Mouse (Mus musculus): ENCODE measurements at regions not wholly inside any gene's neighbourhood (a gene's known extent, or its start where the extent isn't known, plus 50 kb on each side); places are given as distances from the start of the nearest gene placed in this dataset.
"Not testable (repeated sequence)": the region's sequence is repeated elsewhere in the genome, so short reads cannot be mapped to it uniquely, and the experiment has no call there.

GRCm38 (mm10) chr2:63580489-63581139 lies 396.5 kb upstream of the Kcnh7 start:
- ATAC-seq (no peak), DNase-seq (ENCODE audit: low read depth, low spot score) (no peak)
- no peaks in the 10 kb centered on the region for H3K27me3 ChIP-seq
- ChIA-PET CTCF (no interaction called here), POLR2A (no interaction called here)
- TF ChIP-seq CTCF (IDR thresholded peaks at IDR 0.05) = no peak
- in situ Hi-C loops (cut with MboI; ENCODE audit: low pct_unique_long_range_greater_than_20kb) = no loop called here

DNA sequence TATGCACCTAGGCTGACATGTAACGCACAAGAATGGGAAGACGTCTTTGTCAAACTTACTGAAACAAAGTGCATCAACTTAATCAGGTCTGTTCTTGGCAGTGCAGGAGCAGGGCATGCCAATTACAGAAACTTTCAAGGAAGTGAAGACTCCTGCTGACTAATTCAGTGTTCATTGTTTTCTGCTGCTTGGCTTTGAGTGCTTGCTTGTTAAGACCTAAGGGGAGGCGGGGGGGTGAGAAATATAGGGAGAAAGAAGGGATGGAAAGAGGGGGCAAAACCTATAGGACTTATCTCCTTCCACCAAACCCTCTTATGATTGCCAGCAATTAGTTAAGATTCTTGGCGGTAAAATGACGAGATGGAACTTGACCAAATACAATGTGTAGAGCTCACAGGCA lies 391.1 kb upstream of the Kcnh7 start:
- in situ Hi-C loops (cut with MboI; ENCODE audit: low pct_unique_long_range_greater_than_20kb) = no loop called here
- no peak for DNase-seq (ENCODE audit: low read depth, low spot score)
- no peak for TF ChIP-seq CTCF (IDR thresholded peaks at IDR 0.05)
- ATAC-seq = no peak
- POLR2A ChIA-PET = no interaction called here
- H3K27me3 ChIP-seq = no peaks in the 10 kb centered on the region
- CTCF ChIA-PET = no interaction called here

DNA sequence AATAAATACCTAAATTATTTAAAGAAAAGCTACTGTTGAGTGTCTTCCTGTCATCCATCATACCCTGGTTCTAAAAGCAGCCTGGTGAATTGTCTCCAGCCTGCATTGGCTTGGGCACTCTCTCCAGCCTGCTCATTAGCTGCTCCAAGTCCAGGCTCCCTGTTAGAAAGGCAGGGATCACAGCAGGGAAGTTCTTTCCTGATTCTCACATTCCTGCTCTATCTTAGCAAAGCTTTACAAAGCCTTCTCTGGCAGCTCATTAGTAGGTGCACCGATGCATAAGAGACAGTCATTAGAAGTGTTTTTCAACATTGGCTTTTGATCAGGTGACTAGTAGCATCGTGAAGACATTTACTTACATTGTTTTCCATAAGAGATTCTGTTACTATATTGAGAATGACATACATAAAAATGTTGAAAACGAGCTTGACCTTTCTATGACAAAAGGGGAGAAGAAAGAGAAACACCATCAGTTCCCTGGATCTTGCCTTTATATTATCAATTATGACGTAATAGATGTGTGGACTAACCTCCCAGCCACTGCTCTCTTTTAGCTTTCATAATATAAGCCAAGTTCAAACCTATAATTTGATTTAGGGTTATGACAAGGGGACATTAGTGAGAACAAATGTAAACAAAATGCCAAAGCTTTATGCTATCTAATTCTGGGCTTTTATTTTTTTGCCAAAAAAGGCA lies 390.1 kb upstream of the Kcnh7 start:
- in situ Hi-C loops (cut with MboI; ENCODE audit: low pct_unique_long_range_greater_than_20kb) = no loop called here
- H3K27me3 ChIP-seq = no peaks in the 10 kb centered on the region
- POLR2A ChIA-PET = no interaction called here
- no peak for DNase-seq (ENCODE audit: low read depth, low spot score)
- no peak for ATAC-seq
- TF ChIP-seq CTCF (IDR thresholded peaks at IDR 0.05) = no peak
- CTCF ChIA-PET = no interaction called here

GRCm38 (mm10) chr2:63573015-63573807 lies 389.1 kb upstream of the Kcnh7 start:
- ChIA-PET CTCF (no interaction called here), POLR2A (interaction anchor here (0.5 kb wide), 1 partner anchor 1980 kb away, joined by 3 read pairs; no protein-coding TSS in a partner anchor)
- in situ Hi-C loops (cut with MboI; ENCODE audit: low pct_unique_long_range_greater_than_20kb) = no loop called here
- no peak for DNase-seq (ENCODE audit: low read depth, low spot score)
- no peak for TF ChIP-seq CTCF (IDR thresholded peaks at IDR 0.05)
- no peak for ATAC-seq
- no peaks in the 10 kb centered on the region for H3K27me3 ChIP-seq

DNA sequence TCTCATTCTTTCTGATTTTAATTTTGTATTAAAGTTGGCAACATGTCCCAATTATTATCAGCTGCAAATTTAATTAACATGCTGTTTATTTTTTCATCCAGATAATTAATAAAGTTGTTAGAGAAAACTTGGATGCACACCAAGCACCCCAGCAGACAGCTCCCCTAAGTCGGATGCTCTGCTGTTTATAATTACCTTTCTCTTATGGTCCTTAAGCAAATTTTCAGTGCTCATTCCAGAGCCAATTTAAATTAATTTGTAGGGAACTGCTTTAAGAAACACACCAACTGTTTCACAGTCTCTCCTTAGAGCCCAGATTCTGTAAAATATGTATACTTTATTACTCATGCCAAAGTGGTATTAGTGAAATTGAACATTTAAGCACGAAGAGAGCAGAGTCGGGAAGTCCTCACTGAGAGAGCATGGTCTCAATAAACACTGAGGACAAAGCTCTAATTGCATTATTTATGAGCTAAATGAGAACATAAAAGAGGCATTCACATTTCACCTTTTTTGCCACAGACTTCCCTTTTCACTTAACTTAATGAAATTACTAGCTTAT lies 372.9 kb upstream of the Kcnh7 start:
- ChIA-PET POLR2A (no interaction called here), CTCF (interaction anchor here (1.5 kb wide), 1 partner anchor 15 kb away, joined by 3 read pairs; no protein-coding TSS in a partner anchor)
- no peak for DNase-seq (ENCODE audit: low read depth, low spot score)
- TF ChIP-seq CTCF (IDR thresholded peaks at IDR 0.05) = no peak
- ATAC-seq = no peak
- no peaks in the 10 kb centered on the region for H3K27me3 ChIP-seq
- in situ Hi-C loops (cut with MboI; ENCODE audit: low pct_unique_long_range_greater_than_20kb) = no loop called here

GRCm38 (mm10) chr2:63541836-63542235 lies 357.7 kb upstream of the Kcnh7 start:
- CTCF ChIA-PET; DNase-seq (ENCODE audit: low read depth, low spot score); H3K27me3 ChIP-seq; ATAC-seq; POLR2A ChIA-PET; in situ Hi-C loops (cut with MboI; ENCODE audit: low pct_unique_long_range_greater_than_20kb): not testable (repeated sequence)

- in situ Hi-C loops (cut with MboI; ENCODE audit: low pct_unique_long_range_greater_than_20kb) = no loop called here
- DNase-seq (ENCODE audit: low read depth, low spot score) (no peak), ATAC-seq (no peak)
- CTCF ChIA-PET = no interaction called here
- H3K27me3 ChIP-seq = peaks cover 9% of the 10 kb centered on the region
- no peak for TF ChIP-seq CTCF (IDR thresholded peaks at IDR 0.05)
- POLR2A ChIA-PET = interaction anchor here (0.7 kb wide), 1 partner anchor 1535 kb away, joined by 3 read pairs; no protein-coding TSS in a partner anchor
These were observed 334.4 kb upstream of the Kcnh7 start for GRCm38 (mm10) chr2:63518534-63518933.

- ATAC-seq (no peak), DNase-seq (ENCODE audit: low read depth, low spot score) (no peak)
- ChIA-PET CTCF (interaction anchor here (0.6 kb wide), 1 partner anchor 306 kb away, joined by 3 read pairs; no protein-coding TSS in a partner anchor), POLR2A (no interaction called here)
- in situ Hi-C loops (cut with MboI; ENCODE audit: low pct_unique_long_range_greater_than_20kb) = no loop called here
- H3K27me3 ChIP-seq = peaks cover 30% of the 10 kb centered on the region
- TF ChIP-seq CTCF (IDR thresholded peaks at IDR 0.05) = peak; percentile 35
These were observed 329.6 kb upstream of the Kcnh7 start for GRCm38 (mm10) chr2:63513554-63514226.

DNA sequence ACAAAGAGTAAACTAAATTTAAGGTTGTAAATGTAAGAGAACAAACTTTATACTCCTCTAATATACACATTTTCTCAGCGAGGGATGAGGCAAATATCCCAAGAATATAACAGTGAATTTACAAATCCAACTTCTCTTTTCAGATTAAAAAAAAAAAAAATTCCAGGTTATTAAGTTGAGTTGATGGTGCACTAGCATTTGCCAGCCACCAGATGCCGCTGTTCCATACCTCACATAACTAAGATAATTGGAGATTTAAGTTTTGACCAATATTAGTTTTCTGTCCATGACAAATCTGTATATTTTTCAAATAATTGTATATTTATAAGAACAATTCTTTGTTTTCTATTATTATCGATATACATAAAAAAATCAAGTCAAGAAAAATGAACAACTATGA lies 319.9 kb upstream of the Kcnh7 start:
- ChIA-PET CTCF (no interaction called here), POLR2A (no interaction called here)
- in situ Hi-C loops (cut with MboI; ENCODE audit: low pct_unique_long_range_greater_than_20kb) = loop anchor here (10.0 kb wide), 1 partner anchor 1351 kb away; no protein-coding TSS in a partner anchor
- peak; percentile 67 for TF ChIP-seq CTCF (IDR thresholded peaks at IDR 0.05)
- ATAC-seq = no peak
- no peaks in the 10 kb centered on the region for H3K27me3 ChIP-seq
- DNase-seq (ENCODE audit: low read depth, low spot score) = no peak

DNA sequence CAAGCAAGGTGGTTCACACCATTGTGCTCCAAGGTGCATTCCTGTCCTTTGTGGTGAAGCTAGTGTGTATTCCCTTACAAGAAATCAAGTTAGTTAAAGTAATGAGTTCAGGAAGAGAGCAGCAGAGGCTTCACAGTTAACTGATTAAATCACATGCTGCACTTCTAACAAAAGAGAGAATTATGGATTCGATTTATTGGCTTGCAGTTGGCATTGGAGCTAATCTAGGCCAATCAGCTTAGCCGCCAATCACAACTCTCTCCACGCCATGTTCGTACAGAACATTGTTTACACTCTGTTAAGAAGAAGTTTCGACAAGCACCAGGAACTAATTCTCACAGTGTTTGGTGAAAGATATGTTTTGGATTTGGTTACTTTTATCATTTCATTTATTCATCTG lies 292.3 kb upstream of the Kcnh7 start:
- CTCF ChIA-PET = no interaction called here
- POLR2A ChIA-PET = no interaction called here
- no peaks in the 10 kb centered on the region for H3K27me3 ChIP-seq
- in situ Hi-C loops (cut with MboI; ENCODE audit: low pct_unique_long_range_greater_than_20kb) = no loop called here
- ATAC-seq (no peak), DNase-seq (ENCODE audit: low read depth, low spot score) (no peak)
- no peak for TF ChIP-seq CTCF (IDR thresholded peaks at IDR 0.05)

Measured in Patski (cell line).